Mouse (Mus musculus) forebrain, embryonic 13.5 days (tissue): Measurements from ENCODE around the gene Atxn10. TPM values are rescaled to one million over a fixed set of nuclear protein-coding genes. Genes with fewer than 3 reads are reported as not detected.

Source experiments
- ATAC-seq: fragments of 200-750 bp; cut with Nextera tagmentation; 2 replicates; pipeline ENCODE4 v1.8.0; 2017
- H3K27ac ChIP-seq: fragments of 300-500 bp; sonication (generic); 2 replicates; pipeline ENCODE4 v1.5.1; 2015; ENCODE audit warnings: inconsistent platforms, mild to moderate bottlenecking, moderate library complexity
- H3K27me3 ChIP-seq: fragments of 300-500 bp; sonication (generic); 2 replicates; pipeline ENCODE4 v1.6.1; 2015; ENCODE audit warnings: mild to moderate bottlenecking, inconsistent platforms
- H3K36me3 ChIP-seq: fragments of 300-500 bp; sonication (generic); 2 replicates; pipeline ENCODE4 v1.6.1; 2015; ENCODE audit warnings: mild to moderate bottlenecking, inconsistent platforms; ENCODE audit not compliant: poor library complexity, severe bottlenecking
- H3K4me1 ChIP-seq: fragments of 300-500 bp; sonication (generic); 2 replicates; pipeline ENCODE4 v1.6.1; 2015; ENCODE audit warnings: inconsistent platforms
- H3K4me2 ChIP-seq: fragments of 300-500 bp; sonication (generic); 2 replicates; pipeline ENCODE4 v1.6.1; 2015; ENCODE audit warnings: inconsistent platforms, mild to moderate bottlenecking, moderate library complexity
- H3K4me3 ChIP-seq: fragments of 300-500 bp; sonication (generic); 2 replicates; pipeline ENCODE4 v1.5.1; 2015; ENCODE audit warnings: mild to moderate bottlenecking, inconsistent platforms
- H3K9ac ChIP-seq: fragments of 300-500 bp; sonication (generic); 2 replicates; pipeline ENCODE4 v1.6.1; 2015; ENCODE audit warnings: mild to moderate bottlenecking, inconsistent platforms
- H3K9me3 ChIP-seq: fragments of 300-500 bp; sonication (generic); replicated peaks from 2 replicates; pipeline ENCODE4 v1.6.1; 2016; ENCODE audit warnings: inconsistent platforms
- WGBS: fragments of 180-500 bp; shearing (Covaris S2); methylation state at CpG from one replicate; pipeline ENCODE4 v1.1.7; 2015; 5-methylcytosine and 5-hydroxymethylcytosine counted together
- polyA plus RNA-seq: library from polyadenylated mRNA; unstranded; fragments of >200 nt; fragmentation: Nextera tagmentation; extraction: Ambion mirVana; gene quantifications from 2 replicates; pipeline ENCODE4 v1.2.1, GENCODE M21; 2015

Gene Atxn10
- 465 and 486 TPM in 2 replicates for polyA plus RNA-seq

DNA sequence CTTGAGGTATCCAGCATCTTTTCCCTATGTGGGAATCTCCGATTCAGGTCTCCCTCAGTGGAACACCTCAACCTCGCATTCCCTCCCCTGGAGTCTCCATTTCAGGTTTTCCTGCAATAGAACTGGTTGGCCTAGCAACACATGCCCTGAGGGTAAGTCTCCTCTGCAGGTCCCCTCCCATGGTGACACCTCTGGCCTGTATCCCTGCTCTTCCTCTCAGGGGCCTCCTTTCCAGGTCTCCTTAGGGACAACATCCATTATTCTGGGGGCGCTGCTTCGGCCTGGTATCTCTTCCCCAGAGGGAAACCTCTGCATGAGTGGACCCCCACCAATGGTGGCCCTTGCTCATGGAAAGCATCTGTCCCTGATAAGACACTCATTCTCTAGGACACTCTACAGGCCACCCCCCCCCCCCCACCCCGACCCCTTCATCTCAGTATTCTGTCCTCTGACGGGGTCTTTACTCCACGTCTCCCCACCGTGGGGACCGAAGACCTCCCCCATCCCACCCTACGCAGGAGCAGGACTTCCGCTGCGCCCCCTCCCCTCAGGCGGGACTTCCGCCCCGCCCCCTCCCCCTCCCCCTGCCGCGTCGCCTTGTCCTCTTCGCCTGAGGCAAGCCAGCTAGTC lies at the start of gene Atxn10:
Gene Atxn10, plus strand, starts transcription at position 575 of the 630 bp plus-strand sequence.
- no peak for ATAC-seq
- no peaks in the 10 kb centered on the region for H3K9me3 ChIP-seq
- peak within 1 kb of the TSS; percentile 85 for H3K4me2 ChIP-seq
- peaks cover 31% of the 10 kb centered on the region for H3K4me1 ChIP-seq
- H3K9ac ChIP-seq, result peak within 1 kb of the TSS; percentile 98
- peak within 1 kb of the TSS; percentile 98 for H3K27ac ChIP-seq
- H3K36me3 ChIP-seq, result 0 out of 2 replicates have a peak, but pooled peaks cover 2% of the 10 kb centered on the region
- H3K27me3 ChIP-seq, result no peaks in the 10 kb centered on the region
- WGBS, result 9% methylated on average over 16 of the region's 19 CpGs
- H3K4me3 ChIP-seq, result peak within 1 kb of the TSS; percentile 98

DNA sequence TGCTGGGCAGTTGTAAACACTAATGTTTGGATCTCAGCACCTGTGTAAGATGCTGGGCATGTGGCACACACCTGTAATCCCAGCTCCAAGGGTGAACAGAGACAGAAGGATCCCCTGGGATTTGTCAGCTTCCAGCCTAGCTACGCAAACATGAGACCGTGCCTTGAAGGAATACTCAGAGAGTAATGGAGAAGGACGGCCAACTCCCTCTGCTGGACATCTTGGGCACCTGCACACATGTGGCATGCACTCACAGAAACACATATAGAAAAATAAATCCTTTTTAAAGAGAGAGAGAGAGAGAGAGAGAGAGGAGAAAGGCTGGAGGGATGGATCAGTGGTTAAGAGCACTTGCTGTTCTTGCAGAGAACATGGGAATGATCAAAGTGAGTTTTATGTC lies 41.4 kb upstream of the Atxn10 start:
- Histone ChIP-seq H3K27ac (no peak overlapping the region), H3K36me3 (no peaks in the 10 kb centered on the region), H3K4me3 (no peak overlapping the region), H3K9ac (no peak overlapping the region), H3K4me1 (peaks cover 19% of the 10 kb centered on the region), H3K27me3 (no peaks in the 10 kb centered on the region), H3K4me2 (no peak overlapping the region), H3K9me3 (no peaks in the 10 kb centered on the region)
- 85% methylated on average over 3 of the region's 3 CpGs for WGBS
- no peak for ATAC-seq

DNA sequence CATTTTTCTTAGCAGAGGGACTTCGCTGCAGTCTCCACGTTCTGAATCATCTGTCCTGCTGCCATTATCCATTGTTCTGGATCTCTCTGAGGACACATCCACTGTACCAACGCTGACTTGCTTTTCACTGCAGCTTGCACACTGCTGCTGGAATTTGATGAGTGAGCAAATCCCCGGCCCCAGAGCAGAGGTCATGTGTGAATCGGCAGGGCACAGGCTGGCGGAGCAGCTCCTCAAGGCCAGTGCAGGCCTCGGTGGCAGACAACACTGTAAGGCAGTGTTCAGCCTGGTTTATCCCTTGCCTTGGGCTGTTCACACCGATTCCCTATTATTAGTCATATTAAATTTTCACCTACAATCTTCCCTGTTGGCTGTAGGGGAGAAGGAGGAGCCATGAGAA lies 40.5 kb upstream of the Atxn10 start:
- Histone ChIP-seq H3K9ac (no peak overlapping the region), H3K9me3 (no peaks in the 10 kb centered on the region), H3K4me1 (peaks cover 17% of the 10 kb centered on the region), H3K36me3 (no peaks in the 10 kb centered on the region), H3K4me3 (no peak overlapping the region), H3K27me3 (no peaks in the 10 kb centered on the region), H3K27ac (peak overlapping the region; percentile 49), H3K4me2 (no peak overlapping the region)
- 74% methylated on average over 8 of the region's 8 CpGs for WGBS
- ATAC-seq, result no peak

DNA sequence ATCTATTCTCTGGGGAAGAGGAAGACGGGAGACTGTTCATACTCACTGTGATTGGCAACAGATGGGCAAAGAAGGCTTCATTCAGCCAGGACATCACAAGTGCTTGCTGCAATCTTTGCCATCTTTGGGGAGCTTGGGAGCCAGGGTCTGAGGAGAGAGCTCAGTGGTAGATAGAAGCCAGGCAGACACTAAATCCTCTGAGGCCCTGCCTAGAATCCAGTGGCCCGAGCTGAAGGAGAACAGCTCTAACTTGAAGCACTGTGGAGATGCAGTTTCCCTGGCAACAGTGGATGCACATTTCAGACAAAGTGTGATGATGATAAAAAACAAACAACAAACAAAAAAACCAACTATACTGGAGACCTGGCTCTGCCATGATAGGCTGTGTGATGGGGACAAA lies 40.1 kb upstream of the Atxn10 start:
- no peak overlapping the region for H3K9ac ChIP-seq
- peaks cover 17% of the 10 kb centered on the region for H3K4me1 ChIP-seq
- H3K4me3 ChIP-seq, result no peak overlapping the region
- H3K4me2 ChIP-seq, result no peak overlapping the region
- peak overlapping the region; percentile 49 for H3K27ac ChIP-seq
- 52% methylated on average over 2 of the region's 2 CpGs for WGBS
- ATAC-seq, result no peak
- no peaks in the 10 kb centered on the region for H3K27me3 ChIP-seq
- no peaks in the 10 kb centered on the region for H3K9me3 ChIP-seq
- H3K36me3 ChIP-seq, result no peaks in the 10 kb centered on the region

DNA sequence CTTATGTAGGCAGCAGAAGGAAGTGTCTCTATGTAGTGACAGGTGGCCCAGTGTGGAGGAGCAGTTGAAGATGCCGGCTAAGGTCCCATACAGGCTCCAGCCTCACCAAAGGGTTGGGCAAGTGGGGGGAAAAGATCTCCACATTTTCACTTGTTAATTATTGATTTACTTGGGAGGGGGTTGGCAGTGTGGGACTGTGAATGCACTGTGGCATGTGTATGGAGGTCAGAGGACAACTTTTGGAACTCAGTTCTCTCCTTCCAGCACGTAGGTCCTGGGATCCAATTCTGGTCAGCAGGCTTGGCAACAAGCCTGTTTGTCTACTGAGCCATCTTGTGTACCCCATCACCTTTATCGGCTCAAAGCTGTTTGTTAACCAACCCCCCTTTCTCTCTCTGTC lies 39.5 kb upstream of the Atxn10 start:
- 82% methylated on average over 3 of the region's 3 CpGs for WGBS
- Histone ChIP-seq H3K36me3 (no peaks in the 10 kb centered on the region), H3K4me3 (no peak overlapping the region), H3K4me1 (peaks cover 17% of the 10 kb centered on the region), H3K27ac (no peak overlapping the region), H3K27me3 (no peaks in the 10 kb centered on the region), H3K9ac (no peak overlapping the region), H3K4me2 (no peak overlapping the region), H3K9me3 (no peaks in the 10 kb centered on the region)
- ATAC-seq, result no peak

DNA sequence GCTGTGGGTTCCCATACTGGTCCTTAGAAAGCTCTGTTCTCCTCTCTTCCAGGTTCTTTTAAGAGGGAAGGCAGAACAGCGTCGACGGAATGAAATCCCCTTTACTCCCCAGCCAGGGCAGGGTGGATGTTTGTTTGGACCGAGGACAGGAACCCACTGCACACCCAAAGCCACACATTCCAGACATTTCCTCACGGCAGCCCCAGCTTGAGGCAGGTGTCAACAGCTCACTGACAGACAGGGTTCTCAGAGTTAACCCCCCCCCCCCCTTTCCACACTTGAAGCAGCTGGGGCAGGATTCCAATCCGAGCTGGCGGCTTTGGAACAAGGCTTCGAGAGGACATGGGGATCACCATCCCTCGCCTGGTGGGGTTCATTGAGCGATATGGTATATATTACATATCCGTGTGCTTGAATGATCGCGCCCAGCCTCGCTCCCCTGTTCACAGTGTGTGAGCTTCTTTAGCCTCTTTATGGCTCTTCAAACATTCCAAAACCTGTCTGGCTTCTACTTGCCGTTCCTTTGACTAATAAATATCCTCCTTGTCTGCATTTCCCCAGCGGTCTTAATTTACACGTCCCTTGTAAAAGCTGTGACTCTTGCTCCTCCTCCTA lies 37.8 kb upstream of the Atxn10 start:
- H3K9ac ChIP-seq, result no peak overlapping the region
- WGBS, result 62% methylated on average over 17 of the region's 17 CpGs
- no peak for ATAC-seq
- peaks cover 17% of the 10 kb centered on the region for H3K4me1 ChIP-seq
- H3K9me3 ChIP-seq, result no peaks in the 10 kb centered on the region
- no peak overlapping the region for H3K4me3 ChIP-seq
- H3K27ac ChIP-seq, result no peak overlapping the region
- no peak overlapping the region for H3K4me2 ChIP-seq
- no peaks in the 10 kb centered on the region for H3K27me3 ChIP-seq
- H3K36me3 ChIP-seq, result no peaks in the 10 kb centered on the region

DNA sequence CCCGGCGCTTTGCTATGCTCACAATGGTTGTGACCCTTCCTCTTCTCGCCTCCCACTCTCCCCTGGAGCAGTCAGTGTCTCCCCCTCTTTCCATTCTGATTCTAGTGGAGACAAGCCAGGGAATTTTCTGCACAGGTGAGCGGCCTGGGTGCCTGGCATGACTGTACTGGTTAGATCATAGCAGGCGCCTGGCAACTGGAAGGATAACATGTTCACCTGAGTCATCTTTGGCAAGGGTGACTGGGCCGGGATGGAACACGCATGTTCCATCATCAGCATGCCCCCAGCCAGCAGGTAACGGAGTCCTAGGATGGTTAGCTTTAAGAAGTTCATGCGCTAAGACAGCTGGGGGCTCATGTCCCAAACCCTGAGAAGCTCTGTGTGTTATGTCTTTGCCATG lies 37.1 kb upstream of the Atxn10 start:
- H3K9me3 ChIP-seq, result peaks cover 2% of the 10 kb centered on the region; the same call in 1 of the 2 replicates
- H3K4me2 ChIP-seq, result no peak overlapping the region
- H3K27me3 ChIP-seq, result no peaks in the 10 kb centered on the region
- peaks cover 17% of the 10 kb centered on the region for H3K4me1 ChIP-seq
- no peak overlapping the region for H3K9ac ChIP-seq
- no peak for ATAC-seq
- H3K4me3 ChIP-seq, result no peak overlapping the region
- H3K36me3 ChIP-seq, result no peaks in the 10 kb centered on the region
- 90% methylated on average over 9 of the region's 9 CpGs for WGBS
- H3K27ac ChIP-seq, result no peak overlapping the region

DNA sequence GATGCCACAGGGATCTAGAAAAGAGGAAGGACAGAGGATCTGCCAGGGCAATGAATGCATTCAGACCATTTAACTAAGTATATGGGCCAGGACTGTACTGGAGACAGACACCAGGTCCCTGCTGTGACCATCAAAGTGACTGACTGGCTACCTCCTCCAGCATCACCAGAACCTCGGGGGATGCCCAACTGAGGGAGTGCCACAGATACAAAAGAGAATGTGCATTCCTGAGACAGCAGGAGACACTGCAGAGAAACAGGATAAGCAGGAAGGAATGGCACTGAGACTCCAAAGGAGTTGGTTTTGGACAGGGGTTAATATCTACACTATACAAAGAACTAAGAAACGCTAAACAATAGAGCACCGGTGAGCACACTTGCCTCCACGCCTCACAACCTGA lies 32.8 kb upstream of the Atxn10 start:
- no peak overlapping the region for H3K27ac ChIP-seq
- no peak overlapping the region for H3K4me2 ChIP-seq
- H3K9me3 ChIP-seq, result peaks cover 4% of the 10 kb centered on the region; the same call in 1 of the 2 replicates
- H3K36me3 ChIP-seq, result no peaks in the 10 kb centered on the region
- H3K27me3 ChIP-seq, result no peaks in the 10 kb centered on the region
- no peak for ATAC-seq
- H3K4me3 ChIP-seq, result no peak overlapping the region
- 0 out of 2 replicates have a peak, but pooled peaks cover under 1% of the 10 kb centered on the region for H3K4me1 ChIP-seq
- no peak overlapping the region for H3K9ac ChIP-seq
- WGBS, result 54% methylated on average over 4 of the region's 4 CpGs

GRCm38 (mm10) chr15:85303976-85304375 lies 32.1 kb upstream of the Atxn10 start:
- Histone ChIP-seq H3K27ac (no peak overlapping the region), H3K4me2 (no peak overlapping the region), H3K27me3 (no peaks in the 10 kb centered on the region), H3K4me1 (no peaks in the 10 kb centered on the region), H3K36me3 (no peaks in the 10 kb centered on the region), H3K9ac (no peak overlapping the region), H3K4me3 (no peak overlapping the region), H3K9me3 (peaks cover 4% of the 10 kb centered on the region; the same call in 1 of the 2 replicates)
- WGBS, result 89% methylated on average over 4 of the region's 4 CpGs
- ATAC-seq, result no peak

- no peaks in the 10 kb centered on the region for H3K36me3 ChIP-seq
- 94% methylated on average over 2 of the region's 2 CpGs for WGBS
These were observed 28.9 kb upstream of the Atxn10 start for GRCm38 (mm10) chr15:85307061-85307660.

DNA sequence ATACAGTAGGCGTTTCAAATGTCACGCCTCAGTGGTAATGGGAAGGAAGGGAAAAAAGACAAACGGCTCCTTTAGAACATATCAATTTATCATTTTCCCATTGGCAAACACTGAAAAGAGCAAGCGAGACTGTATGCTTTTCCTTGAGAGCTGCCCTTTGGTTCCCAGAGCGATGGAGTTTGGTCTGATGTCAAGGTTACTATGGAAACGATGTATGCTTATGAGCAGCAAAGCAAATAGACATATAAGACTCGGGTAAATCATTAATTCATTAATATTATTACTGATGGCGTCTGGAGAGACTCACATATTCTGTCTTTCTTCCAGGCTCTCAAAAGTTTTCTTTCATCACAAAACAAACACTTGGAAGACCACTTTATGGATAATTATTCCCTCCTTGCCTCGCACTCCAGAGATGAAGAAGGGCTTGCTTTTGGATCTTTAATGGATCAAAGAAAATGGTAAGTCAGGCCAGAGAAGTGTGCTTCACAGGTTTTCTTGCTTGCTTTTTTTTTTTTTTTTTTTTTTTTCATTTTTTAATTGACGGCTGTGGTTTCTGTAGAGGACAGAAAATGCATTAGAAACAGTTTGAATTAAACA lies 24.9 kb upstream of the Atxn10 start:
- H3K4me3 ChIP-seq, result no peak overlapping the region
- H3K9ac ChIP-seq, result no peak overlapping the region
- no peak for ATAC-seq
- H3K9me3 ChIP-seq, result no peaks in the 10 kb centered on the region
- H3K4me2 ChIP-seq, result no peak overlapping the region
- peaks cover 6% of the 10 kb centered on the region; the same call in 1 of the 2 replicates for H3K4me1 ChIP-seq
- H3K27me3 ChIP-seq, result no peaks in the 10 kb centered on the region
- no peaks in the 10 kb centered on the region for H3K36me3 ChIP-seq
- no peak overlapping the region for H3K27ac ChIP-seq
- 78% methylated on average over 10 of the region's 10 CpGs for WGBS

More at GRCm38 (mm10) chr15:85307061-85307660, 28.9 kb upstream of the Atxn10 start:
- no peaks in the 10 kb centered on the region for H3K4me1 ChIP-seq
- no peak overlapping the region for H3K27ac ChIP-seq
- H3K4me2 ChIP-seq, result no peak overlapping the region
- H3K27me3 ChIP-seq, result no peaks in the 10 kb centered on the region
- peaks cover 4% of the 10 kb centered on the region; the same call in 1 of the 2 replicates for H3K9me3 ChIP-seq
- H3K4me3 ChIP-seq, result no peak overlapping the region
- no peak for ATAC-seq
- no peak overlapping the region for H3K9ac ChIP-seq

- Histone ChIP-seq H3K27ac (no peak overlapping the region), H3K4me1 (peaks cover 6% of the 10 kb centered on the region; the same call in 1 of the 2 replicates), H3K9me3 (no peaks in the 10 kb centered on the region), H3K4me2 (no peak overlapping the region), H3K27me3 (no peaks in the 10 kb centered on the region), H3K4me3 (no peak overlapping the region), H3K36me3 (no peaks in the 10 kb centered on the region), H3K9ac (no peak overlapping the region)
- WGBS, result 35% methylated on average over 11 of the region's 13 CpGs
- peak; percentile 81 for ATAC-seq
These were observed 20.5 kb upstream of the Atxn10 start for GRCm38 (mm10) chr15:85315378-85316025.
